Mouse (Mus musculus) myocyte (in vitro differentiated cells): Measurements from ENCODE around the gene Zfp598. TPM values are rescaled to one million over a fixed set of nuclear protein-coding genes. Genes with fewer than 3 reads are reported as not detected.

Source experiments
- H3K27me3 ChIP-seq: one replicate; pipeline ENCODE4 v1.6.1; 2011; ENCODE audit not compliant: control insufficient read depth, insufficient read depth, insufficient read length
- H3K36me3 ChIP-seq: one replicate; pipeline ENCODE4 v1.6.1; 2011; ENCODE audit not compliant: control insufficient read depth, insufficient read depth
- H3K4me2 ChIP-seq: one replicate; pipeline ENCODE4 v1.6.1; 2011; ENCODE audit warnings: low read depth, control low read depth
- H3K4me3 ChIP-seq: one replicate; pipeline ENCODE4 v1.5.1; 2011; ENCODE audit warnings: mild to moderate bottlenecking, control low read depth, moderate library complexity
- H3K79me2 ChIP-seq: one replicate; pipeline ENCODE4 v1.6.1; 2011; ENCODE audit not compliant: control insufficient read depth, insufficient read depth
- H3ac ChIP-seq: one replicate; pipeline ENCODE4 v1.6.1; 2011; ENCODE audit not compliant: control insufficient read depth, insufficient read length
- CEBPB ChIP-seq: IDR thresholded peaks from 2 replicates; pipeline ENCODE4 v1.6.1; 2011; ENCODE audit warnings: mild to moderate bottlenecking, moderate library complexity; ENCODE audit not compliant: poor library complexity, insufficient read depth, severe bottlenecking
- E2F4 ChIP-seq: IDR thresholded peaks from one replicate; pipeline ENCODE4 v1.6.1; 2011; ENCODE audit warnings: mild to moderate bottlenecking, control low read depth, moderate library complexity; ENCODE audit not compliant: insufficient read depth
- MAX ChIP-seq: IDR thresholded peaks from one replicate; pipeline ENCODE4 v1.6.1; 2011; ENCODE audit warnings: low read depth, mild to moderate bottlenecking, control low read depth
- MYOD1 ChIP-seq, 3 experiments: IDR thresholded peaks; one replicate each; pipeline ENCODE4 v1.6.1; 2011; ENCODE audit warnings: control low read depth in 2 of 3, low read depth in 2 of 3, mild to moderate bottlenecking in 2 of 3, moderate library complexity in 1 of 3; ENCODE audit not compliant: insufficient read length in 2 of 3, control insufficient read depth in 1 of 3
- MYOG ChIP-seq, 3 experiments: IDR thresholded peaks; one replicate each; pipeline ENCODE4 v1.6.1; 2011; ENCODE audit warnings: control low read depth in 2 of 3, low read depth in 2 of 3, mild to moderate bottlenecking in 2 of 3; ENCODE audit not compliant: insufficient read length in 2 of 3, control insufficient read depth in 1 of 3, insufficient read depth in 1 of 3
- POLR2A ChIP-seq: IDR thresholded peaks from one replicate; pipeline ENCODE4 v1.6.1; 2011; ENCODE audit warnings: low read depth, mild to moderate bottlenecking, control low read depth, moderate library complexity; ENCODE audit not compliant: insufficient read length
- POLR2AphosphoS2 ChIP-seq: IDR thresholded peaks from one replicate; pipeline ENCODE4 v1.6.1; 2011; ENCODE audit warnings: low read depth, control low read depth; ENCODE audit not compliant: insufficient read length
- REST ChIP-seq: IDR thresholded peaks from one replicate; pipeline ENCODE4 v1.6.1; 2011; ENCODE audit warnings: mild to moderate bottlenecking, control low read depth, moderate library complexity; ENCODE audit not compliant: insufficient read depth, insufficient read length
- SRF ChIP-seq: IDR thresholded peaks from one replicate; pipeline ENCODE4 v1.6.1; 2011; ENCODE audit warnings: low read depth; ENCODE audit not compliant: control insufficient read depth, insufficient read length
- TCF12 ChIP-seq: IDR thresholded peaks from one replicate; pipeline ENCODE4 v1.6.1; 2011; ENCODE audit warnings: mild to moderate bottlenecking, control low read depth; ENCODE audit not compliant: poor library complexity, insufficient read depth, severe bottlenecking
- TCF3 ChIP-seq: IDR thresholded peaks from one replicate; pipeline ENCODE4 v1.6.1; 2011; ENCODE audit warnings: low read depth, control low read depth; ENCODE audit not compliant: insufficient read length
- USF1 ChIP-seq: IDR thresholded peaks from one replicate; pipeline ENCODE4 v1.6.1; 2011; ENCODE audit warnings: low read depth, mild to moderate bottlenecking, control low read depth, moderate library complexity
- polyA plus RNA-seq: library from polyadenylated mRNA; unstranded; fragments of >200 nt; fragmentation: generic; extraction: Trizol; gene quantifications from one replicate; pipeline ENCODE4 v1.2.1, GENCODE M21; 2012; ENCODE audit warnings: missing spikeins

Gene Zfp598
- polyA plus RNA-seq, 1 experiment, result 49.7 TPM

- no peaks in the 10 kb centered on the region for H3K36me3 ChIP-seq
- TF ChIP-seq MYOG (IDR thresholded peaks at IDR 0.05; ENCODE audit: control insufficient read depth in 1 of 3, insufficient read depth in 1 of 3, insufficient read length in 2 of 3, low read depth in 2 of 3), result no peak
- no peak for TF ChIP-seq CEBPB
- no peak for TF ChIP-seq POLR2AphosphoS2
- no peak for TF ChIP-seq MAX
- TF ChIP-seq MYOD1 (IDR thresholded peaks at IDR 0.05; ENCODE audit: control insufficient read depth in 1 of 3, insufficient read length in 2 of 3, low read depth in 2 of 3), result no peak
- no peak for TF ChIP-seq TCF12
- no peak for TF ChIP-seq TCF3
- TF ChIP-seq E2F4, result no peak
- no peak for TF ChIP-seq REST
- TF ChIP-seq USF1, result no peak
- no peak for TF ChIP-seq SRF
- no peak for TF ChIP-seq POLR2A
- peak within 1 kb of the TSS; percentile 64 for H3K4me2 ChIP-seq
- H3K4me3 ChIP-seq, result peak within 1 kb of the TSS; percentile 14
- H3K27me3 ChIP-seq, result no peaks in the 10 kb centered on the region
- no peak within 1 kb of the TSS for H3ac ChIP-seq
- H3K79me2 ChIP-seq, result no peaks in the 10 kb centered on the region
Measured at GRCm38 (mm10) chr17:24689251-24690081, 20.0 kb downstream of the Zfp598 start, which contains the start of gene Syngr3. Syngr3 (minus strand) TSS chr17:24689955.

GRCm38 (mm10) chr17:24692385-24692784 is 22.9 kb downstream of the Zfp598 start:
- Histone ChIP-seq H3K4me3 (no peak overlapping the region), H3K79me2 (peaks cover 5% of the 10 kb centered on the region), H3K27me3 (no peaks in the 10 kb centered on the region), H3K36me3 (no peaks in the 10 kb centered on the region), H3K4me2 (no peak overlapping the region), H3ac (no peak overlapping the region)
- TF ChIP-seq TCF12 (no peak), E2F4 (no peak), REST (no peak), MAX (no peak), POLR2A (no peak), USF1 (no peak), SRF (no peak), TCF3 (no peak), MYOG (IDR thresholded peaks at IDR 0.05; ENCODE audit: control insufficient read depth in 1 of 3, insufficient read depth in 1 of 3, insufficient read length in 2 of 3, low read depth in 2 of 3) (no peak), MYOD1 (IDR thresholded peaks at IDR 0.05; ENCODE audit: control insufficient read depth in 1 of 3, insufficient read length in 2 of 3, low read depth in 2 of 3) (no peak), POLR2AphosphoS2 (no peak), CEBPB (no peak)

- H3K79me2 ChIP-seq, result peaks cover 5% of the 10 kb centered on the region
- peak overlapping the region; percentile 58 for H3K4me2 ChIP-seq
- TF ChIP-seq USF1, result no peak
- no peaks in the 10 kb centered on the region for H3K27me3 ChIP-seq
- H3K4me3 ChIP-seq, result peak overlapping the region; percentile 45
- peak overlapping the region; percentile 50 for H3ac ChIP-seq
- H3K36me3 ChIP-seq, result no peaks in the 10 kb centered on the region
Measured at GRCm38 (mm10) chr17:24695326-24696010, 26.0 kb downstream of the Zfp598 start.

GRCm38 (mm10) chr17:24696011-24696697 is 26.7 kb downstream of the Zfp598 start, which contains the start of the genes Gfer and Noxo1:
Gfer (minus strand) TSS chr17:24696156.
Noxo1 (plus strand) TSS chr17:24696234.
- Histone ChIP-seq H3K36me3 (no peaks in the 10 kb centered on the region), H3K4me3 (peak within 1 kb of the TSS; percentile 45), H3K27me3 (no peaks in the 10 kb centered on the region), H3K79me2 (peaks cover 5% of the 10 kb centered on the region), H3ac (peak within 1 kb of the TSS; percentile 50), H3K4me2 (peak within 1 kb of the TSS; percentile 84)
- TF ChIP-seq CEBPB (no peak), TCF12 (no peak), POLR2A (peak; percentile 91), REST (no peak), USF1 (no peak), POLR2AphosphoS2 (peak; percentile 86), MYOG (IDR thresholded peaks at IDR 0.05; ENCODE audit: control insufficient read depth in 1 of 3, insufficient read depth in 1 of 3, insufficient read length in 2 of 3, low read depth in 2 of 3) (no peak), MYOD1 (IDR thresholded peaks at IDR 0.05; ENCODE audit: control insufficient read depth in 1 of 3, insufficient read length in 2 of 3, low read depth in 2 of 3) (peak in 1 of 3 experiments; percentile 51), E2F4 (no peak), MAX (no peak), TCF3 (no peak), SRF (no peak)
